8 mouse cellular contexts compared by ENCODE assay signal in the genomic region with DNA sequence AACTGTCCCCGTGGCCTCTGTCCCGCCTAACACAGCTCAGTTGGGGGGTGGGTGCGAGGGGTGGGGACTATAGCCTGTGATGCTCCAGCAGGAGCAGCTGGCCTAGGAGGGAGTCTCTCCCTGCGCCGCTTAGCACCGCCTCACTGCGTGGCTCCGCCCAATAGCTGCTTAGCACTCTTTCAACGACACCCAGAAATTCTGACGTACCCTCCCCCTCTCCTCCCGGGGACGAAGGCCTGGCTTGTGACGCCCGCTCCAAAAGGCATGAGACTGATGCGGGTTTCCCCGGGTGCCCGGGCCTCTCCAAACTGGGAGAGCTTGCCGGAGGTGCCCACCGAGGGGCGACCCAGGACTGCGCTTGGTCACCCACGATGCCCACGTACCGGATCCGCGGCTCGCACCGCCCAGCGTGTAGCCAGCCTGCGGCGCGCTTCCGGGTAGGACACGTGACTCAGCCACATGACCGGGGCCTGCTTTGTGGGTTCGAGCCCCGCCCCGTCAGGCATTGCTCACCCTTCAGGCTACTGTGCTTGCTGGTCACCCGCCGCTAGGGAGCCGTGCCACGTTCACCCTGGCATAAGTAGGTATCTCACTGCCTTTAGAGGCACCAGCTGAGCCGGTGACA. TPM values are rescaled to one million over a fixed set of nuclear protein-coding genes. Genes with fewer than 3 reads are reported as not detected.
DNase-seq lines count a peak whose midpoint lies in the region; ATAC-seq and TF ChIP-seq lines count a peak whose summit lies in the region.

Gene Hps1 (minus strand): TSS at position 448 of the 625 bp plus-strand sequence.

- 0 out of 2 replicates have a peak, but pooled peaks cover 4% of the 10 kb centered on the region for H3K27me3 ChIP-seq in hindbrain, embryonic 10.5 days (ENCODE audit: insufficient read depth, poor library complexity, severe bottlenecking)
- H3K27me3 ChIP-seq in lung, postnatal 0 days (replicated peaks; ENCODE audit: insufficient read depth, low read length) = no peaks in the 10 kb centered on the region

- peak within 1 kb of the TSS; percentile 58 for H3K9ac ChIP-seq in lung, postnatal 0 days (replicated peaks; ENCODE audit: low read depth)

- no peaks in the 10 kb centered on the region for H3K36me3 ChIP-seq in hindbrain, embryonic 10.5 days
- H3K36me3 ChIP-seq in lung, postnatal 0 days (ENCODE audit: insufficient read depth, low read length) = no peaks in the 10 kb centered on the region

- H3K4me2 ChIP-seq in lung, postnatal 0 days (replicated peaks; ENCODE audit: low read depth, low read length) = peak within 1 kb of the TSS; percentile 76

- peak; percentile 91 for DNase-seq in MEL-GATA-1-ER (ENCODE audit: extremely low read depth, low read depth)
- peak; percentile 84 for DNase-seq in cerebellum, adult 8-10 months
- DNase-seq in hindbrain, embryonic 10.5 days (ENCODE audit: low spot score) = peak; percentile 91
- DNase-seq in layer of hippocampus, adult 9-11 months = peak; percentile 94
- DNase-seq in lung, postnatal 0 days (ENCODE audit: low spot score) = peak; percentile 94
- DNase-seq in ovary, postnatal 14 days (ENCODE audit: low spot score) = peak; percentile 75
- peak; percentile 92 for DNase-seq in thymus, postnatal 14 days

- no peaks in the 10 kb centered on the region for H3K9me3 ChIP-seq in hindbrain, embryonic 10.5 days
- H3K9me3 ChIP-seq in lung, postnatal 0 days (ENCODE audit: low read length) = no peaks in the 10 kb centered on the region

- TF ChIP-seq EP300 in lung, postnatal 0 days (IDR thresholded peaks at IDR 0.05) = no peak

- peaks cover 24% of the 10 kb centered on the region for H3K4me1 ChIP-seq in hindbrain, embryonic 10.5 days (replicated peaks)
- H3K4me1 ChIP-seq in lung, postnatal 0 days (ENCODE audit: insufficient read depth, low read depth, low read length) = peaks cover 4% of the 10 kb centered on the region; the same call in 1 of the 2 replicates

- peak; percentile 33 for TF ChIP-seq CTCF in lung, postnatal 0 days (IDR thresholded peaks at IDR 0.05)

- peak within 1 kb of the TSS; percentile 92 for H3K27ac ChIP-seq in hindbrain, embryonic 10.5 days
- H3K27ac ChIP-seq in lung, postnatal 0 days (ENCODE audit: low read length) = peak within 1 kb of the TSS; percentile 79

- under 1% methylated on average over 43 of the region's 43 CpGs for WGBS in hindbrain, embryonic 10.5 days
- WGBS in lung, postnatal 0 days = 2% methylated on average over 43 of the region's 43 CpGs

- ATAC-seq in frontal cortex, adult (ENCODE audit: low TSS enrichment) = peak; percentile 99
- ATAC-seq in lung, postnatal 0 days = peak; percentile 97

- H3K4me3 ChIP-seq in hindbrain, embryonic 10.5 days = peak within 1 kb of the TSS; percentile 65
- peak within 1 kb of the TSS; percentile 48 for H3K4me3 ChIP-seq in lung, postnatal 0 days (ENCODE audit: low read depth, low read length)

RNA-seq across cellular contexts. Expression of gene Hps1, which starts in this region (rescaled TPM):
- 19.2 and 21.6 TPM in 2 replicates for polyA plus RNA-seq in hindbrain, embryonic 10.5 days (2016; fragmentation: Nextera tagmentation; extraction: Ambion mirVana)
- polyA plus RNA-seq in lung, postnatal 0 days (2015; fragmentation: Nextera tagmentation; extraction: Ambion mirVana) = 8.0 and 8.8 TPM in 2 replicates

Comparison
In these comparisons a context has a peak if more than half of its experiments do, and no peak if none do; other contexts are left out.
1. Peak in every context shown above with its lines: DNase-seq, ATAC-seq, H3K4me3 ChIP-seq and H3K27ac ChIP-seq.